Mouse (Mus musculus) cerebellum, adult 11-12 months (tissue): ENCODE data around the gene Jhy.

Source experiments
- DNase-seq: peaks from one replicate; pipeline ENCODE4 v3.0.0; 2022

The Jhy gene

DNA sequence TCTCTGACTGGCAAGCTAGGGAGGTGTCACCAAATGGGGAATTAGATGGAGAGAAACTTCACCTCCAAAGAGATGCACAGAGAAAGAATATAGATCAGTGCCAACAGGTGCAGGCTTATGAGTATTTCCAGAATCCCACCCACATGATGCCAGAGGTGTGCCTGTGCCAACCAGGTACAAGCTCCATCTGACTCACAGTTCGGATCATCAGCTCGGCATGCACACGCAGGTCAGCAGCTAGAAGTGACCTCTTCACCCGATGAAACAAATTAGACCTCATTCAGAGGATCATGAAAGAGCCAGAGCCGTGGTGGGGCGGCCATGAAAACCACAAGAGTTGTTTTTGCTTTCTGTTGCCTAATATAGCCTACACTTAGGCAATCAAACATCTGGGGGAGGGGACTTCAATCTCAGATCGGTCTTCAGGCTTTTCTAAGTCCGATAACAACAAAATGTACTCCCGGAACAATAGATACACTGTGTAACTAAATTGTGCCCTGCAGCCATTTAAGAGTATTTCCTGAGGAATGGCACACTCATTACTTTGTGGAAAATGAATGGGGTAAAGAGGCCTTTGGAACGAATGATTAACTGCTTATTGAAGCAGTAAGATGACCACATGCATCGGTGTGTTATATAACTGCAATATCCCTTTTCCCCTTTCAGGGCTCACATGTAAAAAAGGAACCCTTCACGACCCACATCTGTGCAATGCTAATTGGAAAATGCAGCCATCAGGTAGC is 45.9 kb downstream of the Jhy start:
- no peak for DNase-seq

DNA sequence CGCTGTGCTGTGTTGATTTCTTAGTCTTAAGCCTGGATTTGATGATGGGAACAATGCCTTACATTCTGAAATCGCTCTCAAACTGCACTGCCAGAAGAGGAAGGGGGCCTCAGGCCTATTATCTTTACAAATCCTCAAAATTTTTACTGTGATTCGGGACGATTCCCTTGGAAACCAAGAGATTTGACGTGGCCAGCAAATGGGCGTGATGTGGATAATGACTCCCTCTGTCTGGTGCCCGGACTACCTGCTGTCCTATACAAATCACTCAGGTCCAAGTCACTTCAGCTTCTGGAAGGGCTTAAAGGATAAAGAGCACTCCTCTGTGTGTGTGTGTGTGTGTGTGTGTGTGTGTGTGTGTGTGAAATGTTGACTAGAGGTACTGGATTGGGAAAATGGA is 55.0 kb downstream of the Jhy start:
- DNase-seq = no peak

DNA sequence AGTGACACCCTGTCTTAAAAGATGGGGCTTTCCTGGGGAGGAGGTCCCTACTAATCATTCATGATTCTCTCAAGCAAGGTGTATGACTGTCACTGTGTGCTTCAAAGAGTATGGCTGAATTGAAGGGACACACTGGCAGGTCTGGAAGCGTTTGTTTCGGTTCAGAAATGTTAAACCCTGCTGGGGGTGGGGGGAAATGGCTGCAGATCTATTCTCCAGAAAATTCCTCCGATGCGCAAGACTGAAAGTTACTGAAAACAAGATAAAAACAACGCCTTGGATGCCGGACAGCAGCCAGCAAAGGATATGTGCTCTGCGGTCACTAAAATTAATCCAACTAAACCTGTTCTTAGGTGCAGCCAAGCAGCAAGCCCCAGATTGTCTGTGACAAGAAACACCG is 55.5 kb downstream of the Jhy start:
- no peak for DNase-seq

DNA sequence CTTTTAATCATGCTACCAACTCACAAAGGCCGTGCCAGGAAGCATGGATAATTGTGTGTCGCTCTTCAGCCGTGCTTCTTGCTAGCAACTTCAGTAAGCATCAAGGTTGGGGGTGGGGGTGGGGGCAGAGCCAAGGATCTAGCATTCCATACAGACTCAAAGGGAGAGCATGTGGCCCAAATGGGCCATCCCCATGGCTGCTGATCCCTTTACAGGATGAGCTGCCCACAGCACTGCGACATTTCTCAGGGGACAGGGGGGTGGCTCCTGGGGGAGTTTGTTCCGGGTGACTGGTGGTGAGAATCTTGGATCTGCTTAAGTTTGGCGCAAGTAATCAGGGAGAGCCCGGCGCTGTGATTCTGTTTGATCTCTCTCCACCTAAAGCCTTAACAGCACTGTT is 56.5 kb downstream of the Jhy start:
- no peak for DNase-seq

DNA sequence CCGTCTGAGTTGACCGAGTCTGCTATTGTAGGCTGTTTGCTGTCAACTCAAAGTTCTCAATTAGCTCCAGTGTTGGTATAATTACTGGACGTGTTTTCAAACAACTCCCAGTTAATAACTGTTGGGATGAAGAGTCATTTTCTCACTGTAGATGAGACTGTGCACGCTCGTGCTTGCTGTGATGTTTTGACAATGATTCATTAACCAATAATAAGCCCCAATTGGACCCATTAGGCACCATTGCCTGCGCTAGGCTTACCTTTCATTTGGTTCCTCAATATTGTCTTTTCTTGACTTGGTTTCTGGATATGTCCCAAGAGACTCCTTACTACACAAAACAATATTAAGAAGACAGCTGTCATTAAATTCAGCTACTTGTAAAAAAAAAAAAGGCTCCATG is 71.5 kb downstream of the Jhy start:
- no peak for DNase-seq

DNA sequence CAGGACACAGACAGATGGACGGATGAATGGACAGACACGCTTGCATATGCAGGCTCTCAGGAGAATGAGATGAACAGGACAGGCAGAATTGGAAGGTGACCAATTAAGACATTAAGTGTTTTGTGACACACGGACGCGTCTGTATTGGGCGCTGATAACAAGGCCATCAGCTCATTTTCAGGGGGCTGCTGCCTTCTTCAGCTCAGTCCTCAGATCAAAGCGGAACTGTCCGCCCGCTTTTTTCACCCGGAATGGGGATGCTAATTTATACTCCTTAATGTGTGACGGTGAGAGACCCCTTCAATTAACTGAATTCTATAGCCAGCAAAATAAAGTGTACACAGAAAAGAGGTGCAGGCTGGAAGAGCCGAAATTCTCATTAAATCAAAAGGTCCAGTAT is 74.5 kb downstream of the Jhy start:
- DNase-seq = no peak

GRCm38 (mm10) chr9:40885669-40886068 is 78.2 kb downstream of the Jhy start:
- DNase-seq = no peak

DNA sequence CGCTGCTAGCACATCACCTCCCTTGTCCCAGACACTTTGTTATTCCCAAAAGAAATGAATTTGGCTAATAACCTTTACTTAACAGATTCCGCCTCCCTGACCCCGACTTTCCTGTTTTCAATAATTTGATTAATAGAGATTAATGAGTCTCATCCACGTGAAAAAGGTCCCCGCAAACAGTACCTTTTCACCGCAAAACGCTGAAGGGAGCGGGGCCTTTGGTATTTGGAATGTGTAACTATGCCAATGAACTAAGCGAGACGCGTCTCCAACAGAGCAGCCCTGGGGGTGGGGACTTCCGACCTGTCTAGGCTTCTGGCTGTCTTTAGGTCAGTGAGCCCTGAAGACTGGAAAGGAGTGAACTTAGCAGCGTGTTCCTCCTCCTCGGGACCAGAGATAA is 84.9 kb downstream of the Jhy start:
- no peak for DNase-seq

DNA sequence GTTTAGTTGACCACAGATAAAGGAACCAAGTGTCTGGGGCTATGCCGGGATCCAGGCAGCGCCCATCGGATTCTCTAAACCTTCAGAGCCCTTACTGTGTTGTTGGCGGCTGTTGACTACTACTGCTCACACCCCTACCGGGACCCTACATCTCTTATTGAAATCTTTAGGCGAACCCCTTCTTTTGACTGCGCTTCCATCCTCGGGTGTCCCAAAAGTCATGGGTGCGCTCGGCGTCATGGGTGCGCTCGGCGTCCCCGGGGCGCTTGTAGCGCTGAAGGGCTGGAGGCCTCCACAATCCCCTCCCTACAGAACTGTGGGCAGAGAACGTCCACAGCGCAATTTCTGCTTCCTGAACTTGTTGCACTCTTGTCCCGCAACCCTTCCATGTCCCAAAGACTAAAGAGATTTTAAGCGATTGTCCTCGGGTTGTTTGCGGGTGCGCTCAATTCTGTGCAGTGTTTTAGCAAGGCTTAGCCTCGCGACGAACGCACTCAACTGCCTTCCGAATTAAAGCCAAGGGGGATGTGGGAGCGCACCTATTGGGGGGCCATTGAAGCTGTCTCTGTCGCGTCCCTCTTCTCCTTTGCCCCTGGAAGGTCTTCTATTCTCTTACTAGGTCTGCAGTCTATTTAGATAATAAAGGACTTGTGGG is 85.5 kb downstream of the Jhy start:
- no peak for DNase-seq

DNA sequence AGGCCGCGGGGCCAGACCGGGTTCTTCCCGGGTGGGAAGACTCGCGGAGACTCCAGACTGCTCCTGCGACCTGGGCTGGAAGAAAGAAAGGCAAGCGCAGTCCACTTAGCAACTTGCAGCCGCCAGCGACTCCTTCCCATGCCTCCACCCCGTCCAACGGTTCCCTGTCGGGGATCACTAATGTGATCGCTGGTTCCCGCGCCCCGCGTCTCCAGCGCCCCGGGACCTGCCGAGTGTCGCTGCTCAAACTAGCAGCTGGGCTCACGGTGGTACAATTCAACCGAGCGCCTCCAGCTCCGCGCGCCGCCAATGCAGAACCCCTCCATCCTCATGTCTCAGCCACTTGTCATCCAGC is 86.1 kb downstream of the Jhy start:
- no peak for DNase-seq

DNA sequence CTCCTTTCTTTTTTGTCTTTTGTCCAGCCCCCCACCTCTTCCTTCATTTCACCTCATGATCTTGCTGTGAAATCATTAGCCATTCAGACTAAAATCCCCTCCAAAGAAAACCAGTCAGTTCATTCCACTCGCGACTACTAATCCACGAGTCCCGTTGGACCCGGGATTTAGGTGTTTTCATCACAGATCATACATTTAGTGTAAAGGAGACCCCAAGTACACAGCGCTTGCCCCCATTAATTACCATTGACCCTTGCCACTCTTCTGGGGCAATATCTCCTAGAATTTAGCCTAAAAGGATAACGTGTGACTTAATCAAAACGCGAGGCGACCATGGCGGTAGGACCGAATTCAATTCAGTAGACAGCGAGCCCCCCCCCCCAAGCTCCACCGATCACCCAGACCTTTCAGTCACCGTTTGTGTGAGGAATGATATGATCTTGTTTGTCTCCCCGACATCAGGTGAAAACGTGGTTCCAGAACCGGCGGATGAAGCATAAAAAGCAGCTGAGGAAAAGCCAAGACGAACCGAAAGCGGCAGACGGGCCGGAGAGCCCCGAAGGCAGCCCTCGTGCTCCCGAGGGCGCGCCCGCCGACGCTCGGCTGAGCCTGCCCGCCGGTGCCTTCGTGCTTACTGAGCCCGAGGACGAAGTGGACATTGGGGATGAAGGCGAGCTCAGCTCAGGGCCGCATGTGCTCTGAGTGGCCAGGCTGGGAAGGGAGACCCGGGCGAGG is 86.6 kb downstream of the Jhy start:
- no peak for DNase-seq

- no peak for DNase-seq
Observed at GRCm38 (mm10) chr9:40876693-40877092, 87.2 kb downstream of the Jhy start.

GRCm38 (mm10) chr9:40876164-40876563 is 87.8 kb downstream of the Jhy start:
- no peak for DNase-seq

- DNase-seq = no peak
Observed at GRCm38 (mm10) chr9:40875431-40875830, 88.5 kb downstream of the Jhy start.

GRCm38 (mm10) chr9:40874961-40875360 is 89.0 kb downstream of the Jhy start:
- no peak for DNase-seq

DNA sequence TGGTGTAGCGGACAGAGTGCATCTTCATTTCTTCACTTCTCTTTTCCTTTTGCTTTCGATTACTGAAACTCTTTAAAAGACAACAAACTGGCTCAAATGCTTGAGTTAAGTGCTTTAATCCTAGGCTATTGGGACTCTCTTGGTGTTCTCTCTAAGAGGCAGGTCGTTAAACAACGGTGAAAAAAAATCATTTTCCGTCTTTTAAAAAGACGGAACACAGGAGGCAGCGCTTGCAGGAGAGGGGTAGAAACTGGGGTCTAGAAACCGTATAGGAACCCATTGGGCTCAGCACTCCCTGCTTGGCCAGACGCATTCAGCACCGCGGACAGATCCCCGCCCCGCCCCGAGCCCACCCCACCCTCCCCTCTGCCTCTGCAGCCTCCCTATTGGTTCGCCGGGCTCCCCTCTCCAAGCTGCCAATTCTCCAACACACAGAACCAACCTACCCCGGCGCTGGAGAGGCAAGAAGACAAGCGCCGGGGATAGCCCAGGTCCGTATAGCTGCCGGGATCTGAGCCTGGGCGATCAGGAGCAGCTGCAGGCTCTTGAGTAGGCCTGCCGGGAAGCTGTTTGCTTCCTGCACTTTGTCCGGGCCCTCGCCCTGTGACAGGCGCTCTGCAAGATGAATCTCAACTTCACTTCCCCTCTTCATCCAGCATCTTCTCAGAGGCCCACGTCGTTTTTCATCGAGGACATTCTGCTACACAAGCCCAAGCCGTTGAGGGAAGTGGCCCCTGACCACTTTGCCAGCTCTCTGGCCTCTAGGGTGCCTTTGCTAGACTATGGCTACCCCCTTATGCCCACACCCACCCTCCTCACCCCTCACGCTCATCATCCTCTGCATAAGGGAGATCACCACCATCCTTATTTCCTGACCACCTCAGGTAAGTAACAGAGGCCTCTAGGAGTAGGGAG is 90.1 kb downstream of the Jhy start, which contains the start of gene Bsx:
Gene Bsx, plus strand, starts transcription at position 572 of the 915 bp plus-strand sequence.
- DNase-seq = no peak

- DNase-seq = no peak
Observed at GRCm38 (mm10) chr9:40872156-40872478, 91.8 kb downstream of the Jhy start.

GRCm38 (mm10) chr9:40871369-40872155 is 92.4 kb downstream of the Jhy start:
- no peak for DNase-seq

DNA sequence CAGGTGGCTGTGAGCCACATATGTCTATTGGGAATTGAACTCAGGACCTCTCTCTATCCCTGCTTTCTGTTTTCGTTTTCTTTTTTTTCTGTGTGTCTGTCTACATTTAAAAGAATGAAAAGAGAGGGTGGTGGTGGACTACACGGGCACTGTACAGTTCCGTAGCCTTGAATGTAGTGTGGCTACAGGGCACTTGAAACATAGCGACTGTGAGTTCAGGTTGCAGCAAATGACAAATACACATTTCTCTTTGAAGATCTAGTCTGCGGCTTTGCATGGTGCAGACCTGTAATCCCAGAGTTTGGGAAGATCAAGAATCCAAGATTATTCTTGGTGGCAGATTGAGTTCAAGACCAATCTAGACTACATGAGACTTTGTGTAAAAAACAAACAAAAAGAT is 93.6 kb downstream of the Jhy start:
- no peak for DNase-seq

GRCm38 (mm10) chr9:40859196-40859595 is 104.7 kb downstream of the Jhy start:
- DNase-seq = no peak

DNA sequence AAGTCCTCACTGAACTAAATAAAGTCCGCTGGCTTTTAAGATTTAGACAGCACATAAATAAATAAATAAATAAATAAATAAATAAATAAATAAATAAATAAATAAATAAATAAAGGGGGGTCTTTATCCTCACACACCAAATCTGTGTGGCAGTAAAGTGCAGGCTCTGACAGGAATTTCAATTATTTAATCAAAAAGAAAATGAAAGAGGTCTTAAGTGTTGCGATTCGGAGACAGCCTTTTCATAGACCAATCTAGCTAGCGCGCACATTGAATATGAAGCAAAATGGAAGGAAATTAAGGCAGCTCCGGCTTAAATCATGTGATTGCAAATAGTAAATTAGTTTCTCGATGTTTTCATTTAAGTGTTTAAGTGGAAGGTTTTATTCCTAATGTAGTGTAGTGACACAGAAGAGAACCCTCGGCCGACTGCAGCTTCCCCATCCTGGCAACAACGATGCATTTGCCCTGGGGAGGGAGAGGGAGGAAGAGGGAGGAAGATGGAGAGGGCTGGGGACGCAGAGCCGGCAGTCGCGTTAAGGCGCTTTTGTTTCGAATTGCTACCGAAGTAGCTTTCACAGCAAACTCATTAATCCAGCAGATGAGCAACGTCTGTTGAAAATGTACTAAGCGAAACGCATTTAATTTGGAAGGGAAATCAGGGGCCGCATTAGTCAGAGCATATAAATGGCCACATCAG is 105.3 kb downstream of the Jhy start:
- no peak for DNase-seq

DNA sequence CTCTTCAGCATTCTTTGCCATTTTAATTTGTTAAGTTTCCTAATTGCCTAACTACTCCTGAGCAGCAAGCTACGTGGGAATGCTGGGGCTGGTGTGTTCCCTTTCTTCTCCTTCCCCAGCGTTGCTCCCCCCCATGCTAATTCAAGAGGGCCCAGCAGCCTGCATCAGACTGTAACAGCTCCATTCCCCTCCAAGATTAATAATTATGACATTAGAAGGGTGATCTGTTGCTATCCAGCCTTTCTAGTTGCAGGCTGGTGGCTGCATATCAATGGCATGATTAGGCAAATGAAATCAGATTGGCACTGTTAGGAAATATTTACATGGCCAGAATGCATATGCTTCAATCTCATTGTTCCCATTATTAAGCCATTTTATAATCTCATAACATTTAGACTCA is 112.4 kb downstream of the Jhy start:
- no peak for DNase-seq
